Mouse (Mus musculus): ENCODE measurements around the gene Mucl3.

- no peak for TF ChIP-seq CTCF (IDR thresholded peaks at IDR 0.05; ENCODE audit: extremely low read depth, insufficient read length, insufficient replicate concordance, low read depth, low read length)
- no peak for TF ChIP-seq POLR2A (IDR thresholded peaks at IDR 0.05; ENCODE audit: low read depth, low read length)
Measured at GRCm38 (mm10) chr17:35649429-35649828, 5.9 kb upstream of the Mucl3 start.

Data from small intestine, adult 2 months (tissue).